Mouse (Mus musculus) left cerebral cortex, postnatal 14 days (tissue): ENCODE data around the gene Serpind1. TPM values are rescaled to one million over a fixed set of nuclear protein-coding genes. Genes with fewer than 3 reads are reported as not detected.

Experiments
- DNase-seq, 2 experiments: peaks; one replicate each; pipeline ENCODE4 v3.0.0; 2021 to 2022; ENCODE audit warnings: low spot score in 2 of 2, mixed read lengths in 1 of 2
- intact Hi-C: fragments of 180-260 bp; cut with DNase I; formaldehyde crosslinking; loops from one replicate; pipeline ENCODE4 v1.15.1; 2025
- total RNA-seq, 2 experiments: library from RNA; stranded (reverse); gene quantifications; 2 replicates each; pipeline ENCODE4 v1.2.3; 2021

Serpind1 gene
- total RNA-seq, 2 experiments from 2014 or later: 1.8 TPM

DNA sequence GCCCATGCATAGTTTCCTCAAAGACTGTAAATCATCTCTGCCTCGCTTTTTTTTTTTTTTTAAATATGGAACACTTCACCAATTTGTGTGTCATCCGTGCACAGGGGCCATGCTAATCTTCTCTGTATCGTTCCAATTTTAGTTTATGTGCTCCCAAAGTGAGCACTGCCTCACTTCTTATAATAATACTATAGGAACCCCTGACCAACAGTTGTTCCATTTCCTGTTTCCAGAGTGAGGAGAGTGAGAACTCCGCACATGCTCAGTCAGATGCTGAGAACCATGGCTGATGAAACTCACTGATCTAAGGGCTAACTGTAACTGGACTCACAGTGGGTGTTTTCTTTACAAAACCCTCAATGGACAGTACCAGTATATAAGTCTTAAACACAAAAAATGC is 10.7 kb downstream of the Serpind1 start:
- DNase-seq: no peak
- intact Hi-C loops: no loop called here

- intact Hi-C loops: no loop called here
- no peak for DNase-seq
Measured at GRCm38 (mm10) chr16:17345141-17345812, 14.1 kb downstream of the Serpind1 start.

GRCm38 (mm10) chr16:17345813-17346155 is 14.6 kb downstream of the Serpind1 start:
- intact Hi-C loops: no loop called here
- no peak for DNase-seq

DNA sequence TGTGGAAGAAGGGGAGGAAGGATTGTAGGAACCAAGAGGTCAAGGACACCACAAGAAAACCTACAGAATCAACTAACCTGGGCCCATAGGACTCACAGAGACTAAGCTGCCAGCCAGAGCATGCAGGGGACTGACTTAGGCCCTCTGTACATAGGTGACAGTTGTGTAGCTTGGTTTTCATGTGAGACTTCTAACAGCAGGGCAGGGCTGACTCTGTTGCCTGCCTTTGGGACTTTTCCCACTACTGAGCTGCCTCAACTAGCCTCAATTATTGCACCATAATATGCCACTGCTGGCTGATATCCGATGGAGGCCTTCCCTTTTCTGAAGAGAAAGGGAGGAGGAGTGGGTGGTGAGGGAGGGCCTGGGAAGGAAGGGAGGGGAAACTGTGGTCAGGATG is 15.6 kb downstream of the Serpind1 start:
- intact Hi-C loops: no loop called here
- no peak for DNase-seq

DNA sequence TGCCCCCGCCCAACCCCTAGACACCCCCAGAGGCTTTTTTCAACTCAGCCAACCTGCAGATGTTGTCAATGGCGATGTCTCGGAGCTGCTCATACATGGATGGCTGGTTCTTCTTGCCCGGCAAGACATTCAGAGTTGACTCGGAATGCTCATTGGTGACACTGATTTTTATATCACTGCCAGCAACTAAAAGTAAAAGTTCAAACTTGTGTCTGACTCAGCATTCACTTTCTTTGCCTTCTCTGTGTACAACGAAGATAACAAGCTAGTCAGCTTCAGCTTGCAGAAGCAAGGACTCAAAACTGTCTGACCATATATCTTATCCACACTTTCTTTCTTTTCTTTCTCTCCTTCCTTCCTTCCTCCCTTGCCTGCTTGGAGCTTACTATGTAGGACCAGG is 24.9 kb downstream of the Serpind1 start:
- intact Hi-C loops: no loop called here
- no peak for DNase-seq

GRCm38 (mm10) chr16:17358787-17359186 is 27.6 kb downstream of the Serpind1 start:
- intact Hi-C loops: no loop called here
- no peak for DNase-seq

DNA sequence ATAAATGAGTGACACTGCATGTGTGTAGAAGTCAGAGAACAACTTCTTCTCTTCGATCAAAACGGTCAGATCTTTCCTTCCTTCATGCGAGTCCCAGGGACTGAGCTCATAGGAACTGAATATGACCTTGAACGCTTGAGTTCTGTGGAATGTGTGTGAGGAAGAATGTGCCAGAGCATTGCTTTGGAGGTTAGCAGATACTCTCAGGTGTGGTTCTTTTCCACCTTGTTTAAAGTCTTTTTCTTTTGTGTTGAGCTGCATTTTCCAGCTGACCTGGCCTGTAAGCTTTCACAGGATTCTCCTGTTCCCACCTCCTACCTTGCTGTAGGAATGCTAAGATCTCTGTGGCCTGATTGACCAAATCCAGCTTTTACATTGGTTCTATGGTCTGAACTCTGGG is 51.1 kb downstream of the Serpind1 start:
- intact Hi-C loops: no loop called here

GRCm38 (mm10) chr16:17383594-17384326 is 52.6 kb downstream of the Serpind1 start:
- no peak for DNase-seq
- intact Hi-C loops: no loop called here

More for the DNA sequence above, 51.1 kb downstream of the Serpind1 start:
- no peak for DNase-seq

DNA sequence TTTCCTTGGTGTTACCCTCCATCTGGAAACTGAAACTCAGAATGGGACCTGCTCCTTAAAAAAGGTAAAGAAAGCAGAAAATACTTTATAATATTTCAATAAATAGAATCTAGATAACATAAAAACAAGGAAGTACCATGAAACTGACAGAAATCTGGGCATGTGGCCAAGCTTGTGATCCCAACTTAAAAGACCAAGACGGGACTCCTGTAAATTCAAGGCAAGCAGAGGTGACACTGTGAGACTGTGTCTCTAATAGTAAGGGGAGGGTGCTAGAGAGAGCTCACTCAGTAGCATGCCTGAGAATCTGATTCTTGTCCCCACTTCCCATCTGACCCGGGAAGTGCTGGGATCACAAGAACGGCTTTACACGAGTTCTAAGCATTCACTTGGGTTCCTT is 61.6 kb downstream of the Serpind1 start:
- DNase-seq: no peak
- intact Hi-C loops: no loop called here

Other genes starting within 250 kb of the Serpind1 start
- gene Ppil2, start 220.1 kb upstream of the Serpind1 start, total RNA-seq: 10 to 100 TPM; 84.7 to 85.2 TPM
- 1 to 10 TPM; 2.3 to 3.0 TPM for gene 2610318N02Rik, start 206.2 kb upstream of the Serpind1 start, total RNA-seq
- gene Sdf2l1, start 199.0 kb upstream of the Serpind1 start, total RNA-seq: 10 to 100 TPM; 16.8 to 23.1 TPM
- 10 to 100 TPM; 37.4 to 38.2 TPM for gene Ydjc, start 186.8 kb upstream of the Serpind1 start, total RNA-seq
- 1 to 10 TPM; 4.6 to 5.4 TPM for gene Ccdc116, start 184.1 kb upstream of the Serpind1 start, total RNA-seq
- 100 to 1,000 TPM; 143 to 144 TPM for gene Ube2l3, start 128.7 kb upstream of the Serpind1 start, total RNA-seq
- gene Rimbp3, start 122.8 kb upstream of the Serpind1 start, total RNA-seq: 1 to 10 TPM; 1.5 to 1.8 TPM
- 1 to 10 TPM; 4.8 to 5.0 TPM for gene Hic2, start 97.8 kb upstream of the Serpind1 start, total RNA-seq
- gene Tmem191c, start 55.3 kb upstream of the Serpind1 start, total RNA-seq: 100 to 1,000 TPM; 118 to 134 TPM
- gene Snap29, start 74.6 kb downstream of the Serpind1 start, total RNA-seq: 10 to 100 TPM; 26.7 to 29.3 TPM
- gene Pi4ka, start 74.9 kb downstream of the Serpind1 start, total RNA-seq: 100 to 1,000 TPM; 258 to 275 TPM
- 10 to 100 TPM; 27.0 to 34.0 TPM for gene Crkl, start 120.6 kb downstream of the Serpind1 start, total RNA-seq
- 10 to 100 TPM; 40.8 to 48.3 TPM for gene Aifm3, start 158.2 kb downstream of the Serpind1 start, total RNA-seq
- gene Lztr1, start 177.3 kb downstream of the Serpind1 start, total RNA-seq: 100 to 1,000 TPM; 163 to 176 TPM
- gene Thap7, start 199.8 kb downstream of the Serpind1 start, total RNA-seq: 10 to 100 TPM; 36.9 to 42.7 TPM
- gene Lrrc74b, start 229.9 kb downstream of the Serpind1 start, total RNA-seq: under 1 TPM; 0.29 to 0.42 TPM
- under 1 TPM; 0.13 to 0.19 TPM for gene P2rx6, start 230.5 kb downstream of the Serpind1 start, total RNA-seq